Mouse (Mus musculus) cerebellum, adult 2 months (tissue): ENCODE results near the gene Spred1.

Experiments
- CTCF ChIP-seq: fragments of 200-500 bp; IDR thresholded peaks from 2 replicates; pipeline ENCODE4 v1.5.1; 2011; ENCODE audit warnings: low read depth, mild to moderate bottlenecking, control low read depth, low read length, moderate library complexity, borderline replicate concordance; ENCODE audit not compliant: insufficient read depth
- POLR2A ChIP-seq: fragments of 200-500 bp; IDR thresholded peaks from 2 replicates; pipeline ENCODE4 v1.6.1; 2011; ENCODE audit warnings: low read length, control low read depth, borderline replicate concordance; ENCODE audit not compliant: insufficient read depth

DNA sequence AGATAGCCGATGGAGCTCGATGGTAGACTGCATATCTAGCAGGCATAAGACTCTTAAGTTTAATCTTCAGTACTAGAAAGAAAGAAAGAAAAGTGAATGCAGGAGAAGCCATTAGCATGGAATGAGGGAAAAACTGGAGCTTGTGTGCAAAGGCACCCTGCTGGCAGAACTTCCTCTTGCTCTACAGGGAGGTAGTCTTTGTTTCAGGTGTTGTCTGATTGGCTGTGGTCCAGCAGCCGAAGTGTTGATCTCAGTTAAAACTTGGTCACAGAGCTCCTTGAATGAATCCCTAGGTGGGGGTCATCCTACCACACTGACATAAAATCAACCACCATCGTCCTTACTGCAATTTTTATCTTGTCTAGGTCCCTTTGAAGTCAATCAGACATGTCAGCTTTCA is 55.8 kb downstream of the Spred1 start:
- no peak for TF ChIP-seq CTCF
- no peak for TF ChIP-seq POLR2A
